Mouse (Mus musculus) erythroid progenitor cell, adult 5-6 weeks (primary cell): ENCODE measurements around the gene Ift52. TPM values are rescaled to one million over a fixed set of nuclear protein-coding genes. Genes with fewer than 3 reads are reported as not detected.

Source experiments
- ATAC-seq: replicated peaks from 2 replicates; pipeline ENCODE4 v1.8.0; 2016; ENCODE audit warnings: moderate number of reproducible peaks, mild to moderate bottlenecking, moderate TSS enrichment, inconsistent platforms; ENCODE audit not compliant: poor library complexity, low FRiP score, severe bottlenecking
- total RNA-seq, 2 experiments: library from RNA; stranded (forward) in 1 of 2; stranded (reverse) in 1 of 2; fragments of 150-400 nt in 1 of 2; fragments of 186-747, 209-891 nt in 1 of 2; gene quantifications; 2 replicates each; pipeline versions ENCODE4 v1.2.3 to v1.2.4; 2015 to 2017; ENCODE audit warnings: low replicate concordance in 2 of 2

The Ift52 gene
- total RNA-seq, 2 experiments from 2014 or later = 7.6 to 9.2 TPM

GRCm38 (mm10) chr2:163070213-163070612 is 53.1 kb downstream of the Ift52 start:
- ATAC-seq = no peak

- no peak for ATAC-seq
Observed at GRCm38 (mm10) chr2:163071590-163071989, 54.4 kb downstream of the Ift52 start.

GRCm38 (mm10) chr2:163073023-163073757 is 56.0 kb downstream of the Ift52 start:
- no peak for ATAC-seq

- ATAC-seq = no peak
Observed at GRCm38 (mm10) chr2:163074006-163074405, 56.9 kb downstream of the Ift52 start.

GRCm38 (mm10) chr2:163074808-163075207 is 57.7 kb downstream of the Ift52 start:
- ATAC-seq = no peak

GRCm38 (mm10) chr2:163075234-163075633 is 58.1 kb downstream of the Ift52 start:
- ATAC-seq = no peak

- ATAC-seq = no peak
Observed at GRCm38 (mm10) chr2:163079041-163079440, 61.9 kb downstream of the Ift52 start.

GRCm38 (mm10) chr2:163082591-163082990 is 65.4 kb downstream of the Ift52 start:
- no peak for ATAC-seq

- ATAC-seq = no peak
Observed at GRCm38 (mm10) chr2:163084519-163084918, 67.4 kb downstream of the Ift52 start.

- ATAC-seq = no peak
Observed at GRCm38 (mm10) chr2:163085047-163085446, 67.9 kb downstream of the Ift52 start.

GRCm38 (mm10) chr2:163086561-163086960 is 69.4 kb downstream of the Ift52 start:
- no peak for ATAC-seq

- ATAC-seq = no peak
Observed at GRCm38 (mm10) chr2:163087728-163088127, 70.6 kb downstream of the Ift52 start, which contains the start of gene Gtsf1l. Gtsf1l (minus strand) TSS chr2:163087855.

GRCm38 (mm10) chr2:163089475-163090123 is 72.4 kb downstream of the Ift52 start:
- no peak for ATAC-seq

- no peak for ATAC-seq
Observed at GRCm38 (mm10) chr2:163094909-163095308, 77.8 kb downstream of the Ift52 start.

Other genes starting within 250 kb of the Ift52 start
- 102 and 149 TPM in 2 replicates for gene Srsf6, start 85.8 kb upstream of the Ift52 start, total RNA-seq (2015; ENCODE audit: low replicate concordance)
- gene Srsf6, start 85.8 kb upstream of the Ift52 start, total RNA-seq (2017; ENCODE audit: low replicate concordance) = 107 and 121 TPM in 2 replicates
- gene L3mbtl1, start 73.9 kb upstream of the Ift52 start, total RNA-seq (2015; ENCODE audit: low replicate concordance) = 0.36 TPM in 1 of 2 replicates, not detected in the other
- gene L3mbtl1, start 73.9 kb upstream of the Ift52 start, total RNA-seq (2017; ENCODE audit: low replicate concordance) = not detected in 2 replicates
- not detected in 2 replicates for gene Sgk2, start 30.0 kb upstream of the Ift52 start, total RNA-seq (2015; ENCODE audit: low replicate concordance)
- gene Sgk2, start 30.0 kb upstream of the Ift52 start, total RNA-seq (2017; ENCODE audit: low replicate concordance) = not detected in 2 replicates
- 79.3 and 110 TPM in 2 replicates for gene Mybl2, start 37.3 kb downstream of the Ift52 start, total RNA-seq (2015; ENCODE audit: low replicate concordance)
- gene Mybl2, start 37.3 kb downstream of the Ift52 start, total RNA-seq (2017; ENCODE audit: low replicate concordance) = 121 and 132 TPM in 2 replicates
- not detected in 2 replicates for gene Gtsf1l, start 70.5 kb downstream of the Ift52 start, total RNA-seq (2015; ENCODE audit: low replicate concordance)
- not detected in 2 replicates for gene Gtsf1l, start 70.5 kb downstream of the Ift52 start, total RNA-seq (2017; ENCODE audit: low replicate concordance)
- gene Tox2, start 185.8 kb downstream of the Ift52 start, total RNA-seq (2015; ENCODE audit: low replicate concordance) = not detected in 2 replicates
- not detected in 2 replicates for gene Tox2, start 185.8 kb downstream of the Ift52 start, total RNA-seq (2017; ENCODE audit: low replicate concordance)